Mouse (Mus musculus) ovary, postnatal 10 days (tissue): ENCODE data around the gene Fbxl20.
A peak's percentile ranks its signal among the peaks of the same experiment; 100 is the strongest.
"Not testable (repeated sequence)": the region's sequence is repeated elsewhere in the genome, so short reads cannot be mapped to it uniquely, and the experiment has no call there.

Source experiments
- DNase-seq: peaks from one replicate; pipeline ENCODE4 v3.0.0; 2022; ENCODE audit warnings: low spot score

Fbxl20 gene

DNA sequence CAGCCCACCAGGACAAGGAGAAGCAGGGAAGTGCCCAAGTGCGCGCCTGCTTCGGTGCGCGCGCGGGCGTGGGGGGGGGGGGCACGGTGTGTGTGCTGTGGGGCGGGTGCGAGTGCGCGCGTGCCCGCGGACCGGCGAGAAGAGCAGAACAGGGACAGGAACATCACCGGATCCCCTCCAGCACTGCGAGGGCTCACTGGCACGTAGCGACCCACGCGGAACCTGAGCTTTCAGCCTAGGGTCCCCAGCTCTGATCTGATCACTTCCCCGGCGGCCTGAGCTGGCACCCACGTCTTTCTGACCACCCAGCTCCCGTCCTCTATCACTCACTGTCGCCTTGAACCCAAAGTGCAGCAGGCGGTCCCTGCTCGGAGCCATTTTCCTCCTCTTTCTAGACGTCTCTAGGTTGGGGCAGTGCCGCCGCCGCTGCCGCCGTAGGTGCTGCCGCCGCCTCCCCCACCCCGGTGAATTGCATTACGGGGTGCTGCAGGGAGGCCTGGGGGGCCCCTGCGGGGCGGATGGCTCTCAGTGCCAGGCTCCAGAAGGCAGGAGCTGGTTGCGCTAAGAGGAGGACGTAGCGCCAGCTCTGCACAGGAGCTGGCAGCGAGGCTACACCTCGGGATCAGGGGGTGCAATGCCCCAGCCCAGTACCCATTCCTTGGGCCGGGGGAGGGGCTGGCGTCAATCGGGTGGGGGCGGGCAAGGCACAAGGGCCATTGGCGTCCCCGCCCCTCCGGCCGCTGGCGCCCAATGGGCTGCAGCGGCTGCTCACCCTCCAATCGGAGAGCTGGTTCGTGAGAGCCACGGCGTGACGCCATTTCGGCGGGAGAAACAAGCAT is at the start of gene Fbxl20:
Fbxl20 (minus strand) TSS at position 618 of the 839 bp plus-strand sequence.
- peak; percentile 67 for DNase-seq

DNA sequence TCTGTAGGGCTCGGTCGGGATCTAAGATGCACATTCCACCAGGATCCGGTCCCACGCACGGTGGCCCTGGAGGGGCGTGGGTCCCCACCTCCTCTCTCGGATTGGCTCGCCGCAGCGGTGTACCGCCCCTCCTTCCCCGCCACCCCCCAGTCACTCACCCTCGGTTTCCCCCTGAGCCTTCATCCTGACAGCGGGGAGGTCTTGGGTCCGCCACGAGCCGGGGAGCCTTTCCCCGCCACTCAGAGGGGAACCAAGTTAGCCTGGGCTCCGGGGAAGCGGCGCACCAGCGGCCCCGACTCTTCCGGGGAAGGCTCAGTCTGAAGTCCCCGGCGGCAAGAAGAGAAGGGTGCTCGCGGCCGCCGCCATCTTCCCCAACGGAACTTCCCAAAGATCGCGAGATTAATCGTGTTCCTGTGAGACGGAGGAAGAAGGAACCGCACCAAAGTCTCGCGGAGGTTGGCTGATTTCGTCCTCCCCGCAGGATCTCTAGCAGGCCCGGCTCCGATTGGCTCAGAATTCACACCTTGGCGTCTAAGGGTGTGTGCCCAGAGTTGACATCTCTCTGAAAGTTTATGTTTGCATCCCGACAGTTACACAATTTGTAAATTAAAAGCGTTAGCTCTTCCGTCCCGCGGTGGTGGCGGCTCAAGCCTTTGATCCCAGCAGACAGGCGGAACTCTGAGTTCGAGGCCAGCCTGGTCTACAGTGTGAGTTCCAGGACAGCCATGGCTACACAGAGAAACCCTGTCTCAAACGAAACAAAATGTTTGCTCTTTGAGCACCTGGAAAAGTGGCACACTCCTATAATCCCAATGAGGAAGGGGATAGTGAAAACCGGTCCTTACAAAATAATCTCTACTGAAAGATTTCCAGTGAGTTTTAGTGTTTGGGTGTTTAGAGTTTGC is 43.0 kb upstream of the Fbxl20 start, which contains the start of gene Med1:
Med1 (minus strand) TSS at position 393 of the 905 bp plus-strand sequence.
- peak; percentile 64 for DNase-seq

DNA sequence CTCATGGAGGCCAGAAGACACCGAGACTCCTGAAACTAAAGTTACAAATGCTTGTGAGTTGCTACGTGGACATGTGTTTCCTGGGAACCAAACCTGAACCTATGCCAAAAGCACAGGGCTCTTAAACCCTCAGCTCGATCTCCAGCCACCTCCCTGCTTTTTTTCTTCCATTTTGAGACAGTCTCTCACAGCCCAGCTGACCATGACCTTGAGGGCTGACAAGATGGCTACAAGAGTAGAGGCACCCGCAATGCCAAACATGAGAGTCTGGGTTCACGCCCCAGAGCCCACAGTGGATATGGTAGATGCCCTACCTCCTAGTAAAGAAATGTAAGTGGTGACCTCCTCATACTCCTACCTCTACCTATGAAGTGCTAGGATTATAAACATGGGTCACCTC is 40.6 kb upstream of the Fbxl20 start:
- DNase-seq: no peak

DNA sequence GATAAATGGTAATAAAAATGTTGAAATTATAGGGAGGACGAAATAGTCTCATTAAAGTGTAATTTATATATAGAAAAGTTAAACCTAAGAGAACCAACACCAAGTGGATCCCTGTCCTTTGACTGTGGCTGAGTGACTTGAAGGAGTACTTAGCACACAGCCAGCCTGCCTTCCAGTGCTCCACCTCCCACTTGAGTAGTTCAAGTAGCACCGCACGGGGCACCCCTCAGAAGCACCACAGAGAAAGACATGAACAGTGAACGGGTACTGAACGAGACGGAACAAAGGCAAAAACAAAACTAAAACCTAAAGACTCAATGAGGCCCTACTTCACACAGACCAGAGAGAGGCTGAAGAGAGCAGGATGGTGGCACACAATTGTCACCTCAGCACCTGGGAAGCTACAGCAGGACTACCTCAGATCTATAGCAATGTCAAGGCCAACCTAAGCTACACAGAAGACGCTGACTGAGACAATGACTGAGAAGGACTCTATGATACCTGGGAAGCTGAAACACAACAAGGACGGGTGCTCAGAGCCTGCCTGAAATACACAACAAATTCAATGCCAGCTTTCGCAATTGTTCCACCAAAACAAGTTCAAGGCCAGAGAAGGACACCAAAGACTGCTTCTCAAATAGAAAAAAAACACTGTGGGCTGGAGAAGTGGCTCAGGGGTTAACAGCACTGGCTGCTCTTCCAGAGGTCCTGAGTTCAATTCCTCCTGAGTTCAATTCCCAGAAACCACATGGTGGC is 37.6 kb upstream of the Fbxl20 start:
- no peak for DNase-seq

DNA sequence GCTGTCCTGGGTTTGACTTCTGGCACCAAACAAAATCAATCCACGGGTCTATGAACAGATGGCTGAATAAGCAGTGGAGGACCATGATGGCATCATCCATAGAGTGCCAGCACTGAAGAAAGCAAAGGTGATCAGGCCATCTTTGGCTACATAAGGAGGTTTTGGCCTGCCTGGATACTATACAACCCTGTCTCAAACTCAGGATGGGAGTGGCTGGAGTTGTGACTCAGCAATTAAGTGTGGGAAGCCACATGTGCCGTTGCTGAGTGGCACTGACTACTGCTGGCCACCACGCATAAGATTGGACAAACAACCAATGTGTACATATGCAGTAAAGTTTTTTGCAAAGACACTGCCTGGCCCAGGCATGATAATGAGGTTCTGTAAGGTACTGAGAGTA is 31.9 kb upstream of the Fbxl20 start:
- not testable (repeated sequence) for DNase-seq

DNA sequence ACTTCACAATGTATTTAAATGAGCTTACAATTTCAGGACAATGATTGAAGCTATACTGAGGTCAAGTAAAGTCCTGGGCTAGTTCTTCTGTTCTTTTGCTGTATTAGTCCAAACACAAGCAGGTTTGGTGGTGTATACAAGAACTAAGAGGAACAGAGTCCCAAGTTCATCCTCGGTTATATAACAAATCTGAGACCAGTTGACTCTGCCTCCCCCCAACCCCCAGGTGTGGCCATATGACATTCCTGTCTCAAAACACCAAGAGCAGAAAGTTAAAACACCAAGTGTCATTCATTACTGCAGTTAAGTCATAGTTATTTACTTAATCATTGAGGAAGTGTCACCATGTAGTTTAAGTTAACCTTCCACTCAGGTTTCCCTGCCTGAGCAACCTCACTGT is 18.2 kb upstream of the Fbxl20 start:
- no peak for DNase-seq

- no peak for DNase-seq
These were observed 4.9 kb upstream of the Fbxl20 start for GRCm38 (mm10) chr11:98155094-98155493.

GRCm38 (mm10) chr11:98150625-98151156 is 488 bp upstream of the Fbxl20 start:
- DNase-seq: no peak

- DNase-seq: peak; percentile 96
These were observed 876 bp downstream of the Fbxl20 start for GRCm38 (mm10) chr11:98149304-98149750.

GRCm38 (mm10) chr11:98148551-98149301 is 1.5 kb downstream of the Fbxl20 start:
- no peak for DNase-seq

- no peak for DNase-seq
These were observed 4.3 kb downstream of the Fbxl20 start for GRCm38 (mm10) chr11:98145856-98146255.

DNA sequence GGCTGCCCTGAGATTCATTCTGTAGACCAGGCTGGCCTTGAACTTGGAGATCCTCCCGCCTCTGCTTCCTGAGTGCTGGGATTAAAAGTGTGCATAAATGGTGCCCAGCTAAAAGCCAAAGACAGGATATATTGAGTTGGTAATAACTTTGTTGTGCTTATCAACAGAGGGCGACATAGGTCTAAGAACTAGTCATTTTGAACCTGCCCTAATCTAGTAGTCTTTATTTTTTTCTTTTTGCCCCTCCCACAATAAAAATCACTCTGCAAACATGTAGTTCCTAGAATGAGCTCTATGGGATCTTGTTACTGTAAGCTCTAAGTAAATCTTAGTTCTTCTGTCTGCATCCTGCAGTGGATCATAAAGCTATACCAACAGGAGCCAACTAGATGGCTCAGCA is 7.7 kb downstream of the Fbxl20 start:
- DNase-seq: no peak

DNA sequence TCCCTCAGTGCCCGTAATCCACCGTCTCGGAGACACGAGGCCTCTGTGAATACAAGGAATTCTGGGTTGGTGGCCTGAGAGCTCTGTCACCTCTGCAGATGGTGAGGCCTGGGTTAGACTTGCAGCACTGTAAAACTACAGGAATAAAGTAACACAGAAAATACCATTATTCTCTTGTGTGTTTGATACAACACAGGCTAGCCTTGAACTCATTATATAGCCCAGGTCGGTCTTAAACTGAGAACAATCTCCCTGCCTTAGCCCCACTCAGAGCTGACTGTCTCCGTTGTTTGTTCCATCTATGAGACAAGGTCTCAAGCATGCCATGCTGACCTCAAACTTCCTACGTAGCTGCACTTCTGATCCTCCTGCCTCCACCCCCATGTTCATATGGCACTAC is 11.3 kb downstream of the Fbxl20 start:
- DNase-seq: no peak

GRCm38 (mm10) chr11:98137836-98138235 is 12.4 kb downstream of the Fbxl20 start:
- no peak for DNase-seq

GRCm38 (mm10) chr11:98134951-98135350 is 15.3 kb downstream of the Fbxl20 start:
- no peak for DNase-seq

DNA sequence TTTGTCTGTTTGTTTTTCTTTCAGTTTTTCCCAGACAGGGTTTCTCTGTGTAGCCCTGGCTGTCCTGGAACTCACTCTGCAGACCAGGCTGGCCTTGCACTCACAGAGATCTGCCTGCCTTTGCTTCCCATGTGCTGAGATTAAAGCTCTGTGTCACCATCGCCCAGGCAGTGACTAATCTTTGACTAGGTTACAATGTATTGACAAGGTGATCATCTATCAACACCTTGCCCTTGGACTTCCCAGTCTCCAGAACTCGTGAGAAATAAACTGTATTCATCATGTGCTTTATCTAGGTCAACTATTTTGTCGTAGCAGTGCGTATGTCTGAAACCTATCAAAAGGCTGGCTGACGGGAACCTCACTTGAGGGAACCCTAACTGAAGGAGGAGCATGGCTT is 26.8 kb downstream of the Fbxl20 start:
- DNase-seq: no peak

DNA sequence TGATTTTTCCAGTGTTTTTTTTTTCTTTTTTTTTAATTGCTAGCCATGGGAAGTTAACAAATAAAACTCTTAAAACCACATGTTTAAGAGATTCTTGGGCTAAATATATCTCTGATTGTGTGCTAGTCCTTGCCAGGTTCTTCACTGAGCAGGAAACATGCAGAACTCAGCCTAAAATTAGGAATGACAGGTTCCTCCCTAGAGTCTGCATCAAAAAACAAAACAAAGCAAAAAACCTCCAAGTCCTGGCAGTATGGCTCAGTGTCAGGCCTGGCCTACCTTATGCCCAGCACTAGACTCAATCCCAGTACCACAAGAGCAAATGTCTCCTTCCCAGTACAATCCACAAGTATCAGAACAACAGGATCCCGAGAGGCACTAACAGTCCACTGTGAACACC is 35.8 kb downstream of the Fbxl20 start:
- DNase-seq: no peak

DNA sequence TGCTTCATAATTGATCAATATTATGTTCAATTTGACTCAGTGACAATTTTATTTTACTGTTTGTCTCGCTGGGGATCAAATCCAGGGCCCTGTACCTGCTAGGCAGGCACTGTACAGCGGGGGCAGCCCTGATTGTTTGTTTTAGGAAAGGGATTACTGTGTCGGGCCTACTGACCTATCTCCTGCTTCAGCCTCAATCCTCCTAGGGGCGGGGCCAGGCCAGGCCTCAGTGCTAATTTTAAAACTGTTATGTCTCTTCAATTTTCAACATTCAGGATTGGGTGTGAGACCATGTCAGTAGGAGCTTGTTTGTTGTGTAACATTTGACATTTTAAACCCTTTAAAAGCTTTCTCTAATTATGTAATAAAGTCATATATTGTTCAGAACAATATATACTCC is 36.7 kb downstream of the Fbxl20 start:
- DNase-seq: no peak

DNA sequence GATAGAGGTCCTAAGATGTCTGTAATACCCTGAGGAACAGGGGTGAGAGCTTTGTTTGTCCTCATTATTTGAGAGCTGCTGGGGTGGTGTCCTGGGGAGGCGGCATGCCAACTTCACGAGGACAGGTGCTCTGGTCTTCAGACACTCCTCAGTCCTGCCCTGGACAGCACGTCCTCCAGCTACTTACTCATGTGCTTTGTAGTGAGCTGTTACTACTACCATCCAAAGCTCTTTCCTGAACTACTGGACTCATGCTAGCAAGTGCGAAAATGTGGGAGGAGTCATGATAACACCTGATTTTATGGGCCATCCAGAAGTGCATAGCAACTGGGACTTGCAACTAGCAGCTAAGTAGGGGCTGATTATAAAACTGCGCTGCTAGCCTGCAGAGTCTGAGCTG is 40.5 kb downstream of the Fbxl20 start:
- DNase-seq: no peak

DNA sequence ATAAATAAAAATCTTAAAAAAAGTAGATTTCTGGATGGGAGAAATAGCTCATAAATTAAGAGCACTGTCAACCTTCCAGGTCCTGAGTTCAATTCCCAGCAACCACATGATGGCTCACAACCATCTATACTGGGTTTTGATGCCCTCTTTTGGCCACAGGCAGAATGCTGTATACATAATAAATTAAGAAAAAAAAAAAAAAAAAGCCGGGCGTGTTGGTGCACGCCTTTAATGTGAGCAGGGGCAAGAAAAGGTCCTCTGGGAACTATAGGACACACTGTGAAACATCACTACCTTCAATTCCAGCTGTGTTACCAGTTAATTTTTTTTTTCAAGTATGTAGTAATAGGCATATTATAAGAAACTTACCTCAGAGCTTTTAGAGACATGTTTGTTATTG is 48.9 kb downstream of the Fbxl20 start:
- DNase-seq: no peak

- DNase-seq: no peak
These were observed 59.6 kb downstream of the Fbxl20 start for GRCm38 (mm10) chr11:98090583-98090982.
